Mouse (Mus musculus) frontal cortex, postnatal 14 days (tissue): ENCODE data around the gene Galntl6.

ENCODE experiments used
- DNase-seq, 2 experiments: peaks; one replicate each; pipeline ENCODE4 v3.0.0; 2022; ENCODE audit warnings: low spot score in 2 of 2

Gene Galntl6

DNA sequence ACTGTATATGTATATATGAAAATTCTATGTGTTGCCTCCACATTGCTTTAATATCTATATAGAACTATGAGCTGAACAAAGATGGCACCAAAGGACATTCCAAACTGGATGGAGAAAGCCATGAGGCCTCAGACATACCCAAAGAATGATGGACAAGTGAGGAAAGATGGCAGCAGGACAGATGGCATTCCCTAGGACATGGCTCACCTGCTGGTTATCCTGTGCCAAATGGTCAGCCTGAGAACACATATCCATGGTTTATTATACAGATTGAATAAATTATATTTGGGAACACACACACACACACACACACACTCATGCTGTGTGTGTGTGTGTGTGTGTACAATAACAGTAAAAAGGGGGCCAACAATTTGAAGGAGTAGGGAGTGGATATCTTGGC lies 1063.4 kb downstream of the Galntl6 start:
- no peak for DNase-seq

DNA sequence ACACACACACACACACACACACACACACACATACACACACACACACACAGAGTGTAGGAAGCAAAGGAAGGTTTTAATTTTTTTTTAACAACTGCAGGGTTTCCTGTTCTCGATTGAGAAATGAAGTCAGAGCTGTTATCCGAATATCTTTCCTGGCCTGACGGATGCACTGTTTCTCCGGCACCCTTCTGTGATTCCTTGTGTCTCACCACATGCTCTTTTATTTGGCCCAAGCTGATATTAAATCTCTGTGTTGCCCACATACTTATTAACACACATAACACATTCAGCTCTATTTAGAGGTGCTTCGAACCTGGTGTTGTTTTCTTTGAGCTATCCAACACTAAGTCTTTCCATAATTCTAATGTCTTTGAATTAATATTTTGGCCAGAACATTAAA lies 1069.0 kb downstream of the Galntl6 start:
- DNase-seq = no peak

DNA sequence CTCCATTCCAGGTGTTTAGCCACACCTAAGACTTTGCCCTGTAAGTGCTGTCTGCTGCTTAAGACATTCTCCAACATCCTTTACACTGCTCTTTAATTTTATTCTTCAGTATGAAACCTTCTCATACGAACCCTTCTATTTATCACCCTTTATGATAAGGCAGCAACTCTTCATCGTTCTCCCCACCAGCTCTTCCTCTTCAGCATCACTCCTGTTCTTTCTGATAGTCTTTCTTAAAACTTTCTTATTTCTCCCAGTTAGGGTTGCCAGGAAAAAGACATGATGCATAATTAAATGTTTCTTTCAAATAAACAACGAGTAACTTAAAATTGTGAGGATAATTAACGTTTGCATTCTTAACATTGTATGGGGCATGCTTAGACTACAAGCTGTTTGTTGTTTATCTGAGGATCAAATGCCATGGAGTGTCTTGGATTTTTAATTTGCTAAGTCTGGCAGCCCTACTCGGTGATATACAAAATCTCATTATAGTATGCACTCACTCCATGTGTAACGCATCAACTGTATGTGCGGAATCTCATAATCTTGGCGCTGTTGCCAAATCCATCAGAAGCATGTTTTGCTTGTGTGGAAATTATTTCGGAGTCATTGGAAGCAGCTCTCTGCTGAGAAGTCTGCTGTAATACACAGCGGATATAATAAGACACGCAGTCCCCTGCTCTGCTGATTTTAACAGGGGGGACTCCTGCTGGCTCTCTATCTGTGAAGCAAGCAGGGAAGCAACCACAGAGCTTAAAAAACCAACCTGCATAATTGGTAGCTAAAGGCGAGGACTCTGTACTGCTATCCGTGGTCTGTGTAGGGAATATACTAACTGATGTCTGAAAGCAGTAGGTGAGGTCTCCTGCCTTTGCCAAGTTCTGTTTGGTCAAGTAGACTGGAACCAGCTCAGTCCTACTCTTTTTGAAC lies 1069.7 kb downstream of the Galntl6 start:
- DNase-seq = no peak

DNA sequence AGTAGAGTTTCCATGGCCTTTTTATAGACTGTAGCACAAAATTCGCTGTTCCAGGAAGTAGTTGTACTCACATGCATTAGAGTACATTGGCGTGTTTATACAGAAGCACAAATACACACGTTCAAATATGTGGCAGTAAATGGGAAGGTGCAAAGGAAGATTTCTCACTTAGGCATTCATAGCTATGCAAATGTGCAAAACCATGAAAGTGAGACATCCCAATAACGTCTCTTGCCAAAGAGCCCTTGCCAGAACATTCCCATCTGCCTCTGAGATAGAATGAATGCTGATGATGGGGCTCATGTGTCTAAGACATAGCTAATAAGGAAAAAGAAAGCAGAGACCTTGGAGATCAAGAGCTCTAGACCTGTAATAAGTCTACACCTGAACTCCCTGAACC lies 1071.0 kb downstream of the Galntl6 start:
- DNase-seq = no peak

DNA sequence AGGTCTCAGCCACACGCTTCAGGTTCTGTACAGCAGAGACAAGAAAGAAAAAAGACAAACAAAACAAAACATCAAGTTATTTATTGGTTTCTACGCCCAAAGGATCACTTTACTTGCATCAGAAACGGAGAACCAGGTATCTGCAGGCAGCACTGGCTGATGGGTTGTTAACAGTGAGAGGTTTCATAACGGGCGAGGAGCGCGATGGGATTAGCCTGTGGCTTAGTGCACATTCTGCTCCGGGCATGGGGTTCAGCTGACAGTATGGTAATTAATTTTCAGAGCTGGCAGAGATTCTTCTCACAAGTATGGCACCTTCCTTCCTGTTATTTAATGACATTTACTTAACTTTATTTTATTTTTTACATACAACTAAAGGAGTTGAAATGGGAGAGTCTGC lies 1075.1 kb downstream of the Galntl6 start:
- DNase-seq = no peak

DNA sequence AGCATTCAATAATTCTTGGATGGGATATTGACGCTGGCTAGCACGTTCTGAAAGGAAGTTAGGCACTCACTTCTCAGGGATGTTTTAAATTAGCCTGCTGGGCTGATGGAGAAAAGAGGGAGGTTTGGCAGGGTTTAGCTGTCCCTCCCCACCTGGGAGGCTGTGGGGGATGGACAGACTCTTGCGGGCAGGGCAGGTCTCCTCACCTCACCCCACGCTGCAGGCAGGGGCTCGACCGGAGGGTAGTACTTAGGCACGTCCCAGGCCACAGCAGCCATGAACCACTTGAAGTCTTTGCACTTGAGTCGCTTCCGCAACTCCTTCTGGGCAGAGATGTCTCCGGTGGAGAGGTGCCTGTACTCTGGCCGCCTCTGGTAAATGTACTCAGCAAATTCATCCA lies 1075.5 kb downstream of the Galntl6 start:
- DNase-seq = no peak

DNA sequence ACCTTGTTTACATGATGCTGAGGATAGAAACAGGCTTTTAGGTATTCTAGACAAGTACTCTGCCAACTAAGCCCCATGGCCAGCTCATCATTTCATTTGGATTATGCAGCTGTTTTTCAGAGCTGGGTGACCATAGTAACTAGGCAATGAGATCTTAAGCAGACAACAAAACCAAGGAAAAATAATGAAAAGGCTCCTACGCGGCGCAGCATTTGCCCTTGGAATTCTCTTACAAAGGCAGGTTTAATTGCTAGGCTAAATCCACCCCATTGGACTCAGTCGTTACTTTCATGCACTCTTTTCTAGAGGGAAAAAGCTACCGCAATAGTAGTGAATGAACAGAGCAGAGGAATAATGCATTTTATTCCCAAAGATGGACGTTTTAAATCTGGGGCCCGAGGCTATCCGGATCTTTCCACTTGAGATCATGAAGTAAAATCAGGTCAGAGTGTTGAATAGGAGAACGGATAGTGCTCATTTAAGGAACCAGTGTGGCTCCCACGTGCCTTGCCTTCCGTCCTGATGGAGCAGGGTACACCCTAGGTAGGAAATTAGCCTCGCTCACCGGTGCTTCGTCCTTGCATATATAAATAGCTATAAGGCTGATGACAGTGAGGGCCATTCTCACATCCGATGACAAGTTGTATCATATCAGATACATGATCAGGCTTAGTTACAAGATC lies 1076.1 kb downstream of the Galntl6 start:
- DNase-seq = no peak

DNA sequence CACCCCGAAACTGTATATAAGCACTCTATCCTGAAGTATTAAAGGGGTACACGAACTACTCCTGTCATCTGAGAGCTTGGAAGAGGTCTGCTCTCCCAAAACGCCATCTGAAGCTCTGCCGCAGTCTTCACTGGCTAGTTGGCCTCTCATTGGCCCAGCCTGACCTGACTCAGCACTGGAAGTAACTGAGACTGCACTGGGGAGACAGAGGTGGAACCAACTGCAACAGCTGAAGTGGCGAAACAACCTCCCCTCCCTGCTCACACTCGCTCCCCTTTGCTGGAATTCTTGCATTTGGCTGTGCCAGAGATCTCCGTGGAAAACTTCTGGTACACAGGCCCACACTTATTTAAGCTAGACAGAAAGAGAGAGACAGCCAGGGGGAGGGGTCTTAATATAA lies 1089.3 kb downstream of the Galntl6 start:
- no peak for DNase-seq

DNA sequence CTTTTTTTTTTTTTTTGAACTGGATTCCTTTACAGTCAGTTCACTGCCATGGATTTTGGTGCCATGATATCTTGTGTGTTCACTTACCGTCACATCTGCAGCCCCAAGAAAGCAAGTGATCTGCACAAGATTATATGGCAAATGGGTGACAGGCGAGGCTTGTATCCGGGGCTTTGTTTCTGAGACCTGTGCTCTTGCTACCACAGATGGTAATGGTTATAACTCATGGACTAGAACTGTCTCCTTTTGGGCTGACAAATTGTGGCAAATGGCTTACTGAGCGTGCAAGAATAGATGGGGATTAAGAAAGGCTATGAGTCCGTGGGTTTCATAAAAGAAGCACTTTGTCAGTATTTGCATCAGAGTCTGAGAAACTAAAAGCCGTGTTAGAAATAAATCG lies 1096.4 kb downstream of the Galntl6 start:
- no peak for DNase-seq

DNA sequence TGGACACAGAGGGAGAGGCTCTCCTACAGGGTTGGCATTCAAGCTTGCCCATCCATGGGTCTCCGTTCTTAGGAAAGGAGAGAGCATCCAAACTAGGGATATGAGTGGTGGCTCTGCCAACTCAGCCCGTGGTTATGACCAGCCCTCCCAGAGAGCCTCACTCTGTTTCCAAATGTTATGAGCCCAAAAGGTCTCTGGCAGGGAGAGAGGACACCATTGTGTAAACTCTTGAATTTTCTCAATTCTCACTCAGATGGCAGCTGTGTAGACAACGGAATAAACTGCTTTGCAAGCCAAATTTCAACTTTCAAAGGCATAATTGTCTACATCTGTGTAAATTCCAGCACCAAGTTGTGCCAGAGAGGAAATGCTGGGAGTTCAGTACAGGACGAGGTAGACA lies 1105.4 kb downstream of the Galntl6 start:
- DNase-seq = no peak

DNA sequence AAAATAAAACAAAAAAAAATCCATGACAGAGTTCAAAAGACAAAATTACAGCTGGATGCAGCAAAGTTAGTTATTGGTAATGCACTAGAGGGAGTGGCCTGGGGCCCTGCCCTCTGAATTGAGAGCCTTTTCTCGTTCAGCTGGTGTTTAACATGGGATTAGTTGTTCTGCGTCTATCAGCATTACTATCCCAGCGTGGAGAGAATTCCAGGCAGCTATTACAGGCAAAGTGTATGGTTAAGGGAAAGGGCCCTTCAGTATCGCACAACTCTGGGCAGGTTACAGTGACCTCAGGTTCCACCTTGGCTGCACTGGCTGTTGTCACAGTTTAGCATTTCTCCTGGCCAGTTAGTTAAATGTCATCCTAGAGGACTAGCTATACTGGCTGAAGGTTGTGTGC lies 1107.3 kb downstream of the Galntl6 start:
- no peak for DNase-seq

DNA sequence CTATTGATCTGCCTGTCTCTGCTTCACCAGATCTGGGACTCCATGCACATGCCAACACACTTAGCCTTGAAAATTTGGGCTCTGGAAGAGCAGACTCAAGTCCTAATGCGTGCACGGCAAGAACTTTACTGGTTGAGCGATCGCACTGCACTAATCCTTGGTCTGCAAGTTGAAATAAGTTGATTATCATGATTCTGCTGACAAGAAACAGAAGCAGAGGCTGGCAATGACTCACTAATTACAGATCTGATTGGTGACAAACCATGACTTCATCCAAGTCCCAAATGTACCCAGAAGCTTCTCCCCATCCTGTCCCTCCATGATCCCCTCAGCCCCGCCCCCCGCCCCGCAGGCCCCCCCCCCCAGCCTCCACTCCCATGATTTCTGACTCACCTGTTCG lies 1108.6 kb downstream of the Galntl6 start:
- DNase-seq = no peak

DNA sequence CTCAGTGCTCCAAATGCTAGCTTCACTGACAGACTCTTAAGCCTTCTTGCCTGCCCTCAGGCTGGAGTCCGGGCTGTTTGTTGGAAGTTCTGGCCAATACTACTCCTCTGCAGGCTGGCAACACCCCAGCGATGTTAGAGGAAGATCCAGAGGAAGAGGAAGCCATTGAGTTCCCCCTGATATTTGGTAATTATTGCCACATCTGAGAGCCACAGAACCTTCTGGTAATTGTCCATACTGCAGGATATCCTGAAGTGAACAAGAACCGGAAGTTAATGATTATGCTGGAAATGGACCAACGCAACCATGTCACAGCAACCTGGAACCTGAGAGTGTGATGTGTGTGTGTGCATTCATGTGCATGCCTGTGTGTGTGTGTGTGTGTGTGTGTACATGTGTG lies 1111.2 kb downstream of the Galntl6 start:
- no peak for DNase-seq

DNA sequence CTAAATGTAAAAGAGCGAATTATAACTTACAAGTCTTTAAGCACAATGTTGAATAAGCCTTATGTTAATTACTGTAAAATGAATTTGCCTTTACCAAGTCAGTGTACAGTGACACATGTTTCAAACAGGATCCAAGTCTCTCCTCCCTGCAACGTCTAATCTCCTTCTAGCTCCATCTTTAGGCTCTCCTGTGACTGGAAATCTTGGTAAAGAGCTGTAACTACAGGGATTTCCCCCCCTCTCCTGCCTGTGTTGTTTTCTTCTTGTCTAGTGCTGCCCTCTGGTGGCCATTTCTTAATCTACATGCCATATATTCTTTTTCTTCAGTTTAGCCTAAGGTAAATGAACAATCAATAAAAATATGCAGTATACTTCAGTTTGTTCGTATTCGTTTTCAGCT lies 1112.1 kb downstream of the Galntl6 start:
- peak in 1 of 2 experiments; percentile 45 for DNase-seq

DNA sequence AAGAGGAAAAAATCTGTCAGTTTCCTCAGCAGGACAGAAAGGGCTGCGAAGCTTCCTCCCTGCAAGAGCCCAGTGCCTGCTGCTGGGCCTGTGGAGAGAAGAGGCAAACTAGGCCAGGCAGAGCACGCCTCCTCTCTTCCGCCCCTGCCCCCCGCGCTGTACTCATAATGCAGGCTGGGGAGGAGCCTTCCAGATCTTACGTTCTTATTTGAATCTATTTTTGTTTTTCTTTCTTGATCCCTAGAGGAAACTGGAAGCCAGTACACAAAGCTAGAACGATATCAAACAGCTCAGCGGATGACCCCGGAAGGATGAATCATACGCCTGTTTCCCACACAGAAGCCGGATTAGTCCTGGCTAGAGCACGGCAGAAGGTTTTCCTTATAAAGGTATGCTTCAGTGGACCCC lies 1112.6 kb downstream of the Galntl6 start:
- DNase-seq = no peak

DNA sequence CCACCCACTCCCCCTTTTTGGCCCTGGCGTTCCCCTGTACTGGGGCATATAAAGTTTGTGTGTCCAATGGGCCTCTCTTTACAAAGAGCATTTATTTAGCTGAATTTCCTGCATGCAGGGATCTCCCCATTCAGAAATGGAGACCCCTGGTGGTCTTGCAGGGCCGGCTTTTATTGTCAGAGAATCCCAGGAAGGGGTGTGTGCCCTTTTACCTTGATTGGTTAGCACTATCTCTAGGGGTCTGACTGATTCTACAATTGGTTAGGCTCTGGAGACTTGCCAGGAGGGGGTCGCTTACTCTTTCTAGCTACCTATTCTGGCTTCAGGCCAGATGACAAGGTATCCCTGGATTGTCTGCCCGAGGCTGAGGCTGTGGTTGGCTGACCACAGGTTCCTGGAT lies 1119.0 kb downstream of the Galntl6 start:
- DNase-seq = no peak

DNA sequence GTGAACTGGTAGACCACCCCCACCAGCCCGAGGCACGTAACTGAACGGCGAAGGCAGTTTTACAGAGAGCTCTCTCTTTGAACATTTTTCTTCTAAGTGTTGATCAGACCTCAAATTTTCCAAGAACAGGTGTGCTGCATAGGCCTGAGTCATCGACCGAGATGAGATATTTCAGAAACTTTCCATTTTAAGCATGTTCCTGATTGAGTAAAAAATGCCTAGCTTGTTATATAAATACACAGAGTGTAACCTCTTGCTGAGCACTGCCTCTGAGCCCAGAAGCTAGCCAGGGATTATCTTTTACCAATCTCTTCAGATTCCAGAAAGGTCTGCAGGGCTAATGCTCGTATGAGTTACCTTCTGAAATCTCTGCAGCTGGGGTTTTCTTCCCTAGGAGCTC lies 1120.2 kb downstream of the Galntl6 start:
- no peak for DNase-seq

DNA sequence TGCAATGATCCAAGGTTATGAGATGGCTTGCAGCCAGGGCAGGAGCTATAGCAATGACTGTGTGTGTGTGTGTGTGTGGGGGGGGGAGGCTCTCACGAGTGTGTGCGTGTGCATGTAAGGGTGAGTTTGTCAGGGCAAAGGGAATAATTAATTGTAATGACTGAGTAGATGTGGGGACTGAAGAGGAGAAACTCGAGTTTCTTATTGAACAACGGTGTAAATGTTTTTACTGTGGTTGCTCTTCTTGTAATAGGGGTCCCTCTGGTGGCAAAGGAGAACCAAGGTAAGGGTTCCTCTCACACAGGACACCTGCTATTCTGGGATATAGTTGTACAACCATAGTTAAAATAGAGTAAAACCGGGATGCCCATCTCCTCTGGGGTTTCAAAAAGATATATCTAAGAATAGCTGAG lies 1121.1 kb downstream of the Galntl6 start:
- DNase-seq = no peak

DNA sequence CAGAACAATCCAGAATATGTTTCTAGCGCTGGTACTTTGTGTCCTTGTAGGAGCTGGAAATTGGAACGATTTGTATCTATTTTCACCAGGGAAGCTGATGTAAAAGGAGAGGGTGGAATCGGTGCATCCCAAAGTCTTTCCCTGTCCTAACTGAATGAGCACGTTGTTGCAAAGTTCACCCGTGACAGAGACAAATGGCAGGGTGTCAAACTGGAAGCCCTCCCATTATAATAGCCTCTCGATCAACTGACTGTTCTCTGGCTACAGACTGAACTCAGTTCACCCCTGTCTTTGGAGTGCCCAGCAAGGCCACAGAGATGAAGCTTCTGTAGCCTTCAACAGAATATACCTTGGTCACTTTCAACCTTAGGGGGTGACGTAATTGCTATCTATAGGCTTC lies 1132.9 kb downstream of the Galntl6 start:
- DNase-seq = no peak

DNA sequence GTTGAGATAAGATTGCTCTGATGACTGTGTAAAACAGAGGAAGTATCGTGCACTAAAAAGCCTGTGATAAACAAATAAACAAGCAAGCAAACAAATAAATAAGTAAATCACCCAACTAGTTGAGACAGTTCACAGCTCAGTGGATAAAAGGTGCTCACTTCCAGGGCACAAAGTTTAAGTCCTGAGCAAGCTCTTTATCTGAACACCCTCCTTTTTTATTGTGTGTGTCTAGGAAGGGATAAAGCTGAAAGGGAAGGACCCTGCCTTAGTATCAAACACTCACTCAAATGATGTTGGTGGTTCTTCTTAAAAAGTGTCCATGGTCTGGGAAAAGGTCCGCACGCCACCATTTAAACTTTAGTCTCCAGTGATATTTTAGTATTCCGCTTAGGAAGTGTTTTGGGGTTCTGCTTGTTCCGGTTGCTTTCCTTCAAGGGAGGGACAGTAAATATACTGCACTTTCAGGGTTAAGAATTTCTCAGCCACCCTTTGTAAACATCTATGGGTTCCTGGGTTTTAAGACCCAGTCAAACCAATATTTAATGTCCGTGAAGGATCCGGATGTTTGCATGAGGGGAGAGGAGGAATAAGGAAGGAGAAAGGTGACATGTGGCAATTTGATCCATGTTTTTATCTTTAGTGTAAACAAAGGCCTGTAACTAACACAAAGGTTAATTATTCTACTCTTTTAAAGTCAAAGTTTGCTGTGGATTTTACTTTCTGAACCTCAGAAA lies 1134.3 kb downstream of the Galntl6 start:
- no peak for DNase-seq

DNA sequence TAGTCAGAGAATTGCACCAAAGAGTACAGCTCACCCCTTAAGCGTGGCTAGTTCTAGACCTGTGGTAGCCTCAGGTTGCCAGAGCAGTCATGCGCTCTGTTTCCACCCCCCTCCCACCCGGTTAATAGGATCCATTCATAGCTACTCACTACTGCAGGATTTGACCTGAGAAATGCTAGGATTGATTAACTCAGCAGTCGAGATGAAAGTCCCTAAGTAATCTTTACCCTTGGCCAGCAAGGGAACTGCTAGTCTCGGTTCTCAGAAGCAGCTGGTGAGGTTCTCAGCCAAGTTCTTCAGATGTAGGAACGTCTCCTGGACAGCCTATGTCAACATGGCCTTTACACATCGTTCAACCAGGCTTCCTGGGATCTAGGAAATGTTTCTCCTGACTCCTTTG lies 1135.7 kb downstream of the Galntl6 start:
- no peak for DNase-seq

DNA sequence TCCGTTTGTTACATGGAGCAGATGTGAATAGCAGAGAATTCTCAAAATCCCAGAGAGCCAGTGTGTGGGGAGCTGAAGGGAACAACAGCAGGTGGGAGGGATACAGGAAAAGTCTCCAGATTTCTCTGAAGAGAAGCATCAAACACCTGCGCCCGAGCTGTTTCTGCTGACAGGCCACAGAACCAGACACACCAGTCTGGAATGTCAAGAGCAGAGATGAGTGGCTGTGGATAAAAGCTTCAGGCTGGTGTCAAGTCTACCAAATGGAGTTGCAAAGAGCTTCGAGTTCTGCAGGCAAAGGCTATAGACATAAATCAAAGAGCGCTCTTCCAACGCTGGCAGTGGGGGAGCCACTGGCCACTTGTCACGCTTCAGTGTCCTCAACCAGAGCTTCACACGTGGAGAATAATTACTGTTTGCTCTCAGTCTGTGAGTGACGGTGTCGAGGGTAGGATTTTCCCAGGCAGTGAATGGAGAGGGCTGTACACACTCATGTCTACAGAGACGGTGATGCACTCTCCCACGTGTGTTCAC lies 1139.6 kb downstream of the Galntl6 start:
- no peak for DNase-seq
